Mouse (Mus musculus) forebrain, embryonic 12.5 days (tissue): ENCODE results near the gene Serinc3. TPM values are rescaled to one million over a fixed set of nuclear protein-coding genes. Genes with fewer than 3 reads are reported as not detected.
"Not testable (repeated sequence)": the region's sequence is repeated elsewhere in the genome, so short reads cannot be mapped to it uniquely, and the experiment has no call there.

Experiments
- ATAC-seq: fragments of 200-750 bp; cut with Nextera tagmentation; 2 replicates; pipeline ENCODE4 v1.8.0; 2017; ENCODE audit warnings: moderate TSS enrichment; ENCODE audit not compliant: low FRiP score
- H3K27ac ChIP-seq: fragments of 300-500 bp; sonication (generic); 2 replicates; pipeline ENCODE4 v1.5.1; 2016; ENCODE audit warnings: mild to moderate bottlenecking
- H3K27me3 ChIP-seq: fragments of 300-500 bp; sonication (generic); 2 replicates; pipeline ENCODE4 v1.6.1; 2016; ENCODE audit warnings: mild to moderate bottlenecking
- H3K36me3 ChIP-seq: fragments of 300-500 bp; sonication (generic); replicated peaks from 2 replicates; pipeline ENCODE4 v1.6.1; 2016; ENCODE audit warnings: mild to moderate bottlenecking
- H3K4me1 ChIP-seq: fragments of 300-500 bp; sonication (generic); 2 replicates; pipeline ENCODE4 v1.6.1; 2016
- H3K4me2 ChIP-seq: fragments of 300-500 bp; sonication (generic); 2 replicates; pipeline ENCODE4 v1.6.1; 2016; ENCODE audit warnings: mild to moderate bottlenecking, moderate library complexity
- H3K4me3 ChIP-seq: fragments of 300-500 bp; sonication (generic); replicated peaks from 2 replicates; pipeline ENCODE4 v1.5.1; 2016; ENCODE audit warnings: mild to moderate bottlenecking
- H3K9ac ChIP-seq: fragments of 300-500 bp; sonication (generic); 2 replicates; pipeline ENCODE4 v1.6.1; 2016; ENCODE audit warnings: mild to moderate bottlenecking
- H3K9me3 ChIP-seq: fragments of 300-500 bp; sonication (generic); 2 replicates; pipeline ENCODE4 v1.6.1; 2016
- WGBS: fragments of 180-500 bp; shearing (Covaris S2); methylation state at CpG from one replicate; pipeline ENCODE4 v1.1.7; 2016; 5-methylcytosine and 5-hydroxymethylcytosine counted together
- polyA plus RNA-seq: library from polyadenylated mRNA; unstranded; fragments of >200 nt; fragmentation: Nextera tagmentation; extraction: Ambion mirVana; gene quantifications from 2 replicates; pipeline ENCODE4 v1.2.1, GENCODE M21; 2016

The Serinc3 gene
- polyA plus RNA-seq, 1 experiment from 2014 or later = 32.1 TPM

- H3K9me3 ChIP-seq = no peaks in the 10 kb centered on the region
- ATAC-seq = no peak
- 84% methylated on average over 5 of the region's 5 CpGs for WGBS
Measured at GRCm38 (mm10) chr2:163660103-163660701, 15.3 kb upstream of the Serinc3 start.

DNA sequence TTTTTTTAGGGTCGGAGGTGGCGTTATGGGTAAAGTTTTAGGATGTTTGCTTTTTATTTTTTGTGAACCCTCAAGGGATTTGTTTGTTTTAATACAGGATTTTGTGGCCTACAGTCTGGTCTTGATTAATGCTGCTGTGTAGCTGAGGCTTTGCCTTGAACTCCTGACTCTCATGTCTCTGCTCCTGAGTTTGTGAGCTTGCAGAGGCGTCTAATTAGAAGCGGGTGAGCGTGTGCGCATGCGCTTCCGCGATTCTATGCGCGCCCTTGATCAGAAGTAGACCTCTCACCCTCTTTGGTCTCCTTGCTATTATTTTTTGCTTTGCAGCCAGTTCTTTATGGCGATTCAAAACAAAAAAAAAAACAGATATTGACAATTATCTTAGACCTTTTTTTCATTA, 14.5 kb upstream of the Serinc3 start:
- H3K9me3 ChIP-seq = no peaks in the 10 kb centered on the region
- peak overlapping the region; percentile 77 for H3K9ac ChIP-seq
- peak overlapping the region; percentile 69 for H3K4me3 ChIP-seq
- peak overlapping the region; percentile 55 for H3K4me2 ChIP-seq
- H3K4me1 ChIP-seq = peaks cover 23% of the 10 kb centered on the region
- WGBS = 84% methylated on average over 12 of the region's 12 CpGs
- no peaks in the 10 kb centered on the region for H3K27me3 ChIP-seq
- H3K36me3 ChIP-seq = 0 out of 2 replicates have a peak, but pooled peaks cover 4% of the 10 kb centered on the region
- H3K27ac ChIP-seq = no peak overlapping the region
- ATAC-seq = no peak

More at GRCm38 (mm10) chr2:163660103-163660701, 15.3 kb upstream of the Serinc3 start:
- H3K27ac ChIP-seq = no peak overlapping the region
- no peak overlapping the region for H3K9ac ChIP-seq
- H3K4me1 ChIP-seq = peaks cover 23% of the 10 kb centered on the region
- no peak overlapping the region for H3K4me3 ChIP-seq
- 0 out of 2 replicates have a peak, but pooled peaks cover 4% of the 10 kb centered on the region for H3K36me3 ChIP-seq
- H3K27me3 ChIP-seq = no peaks in the 10 kb centered on the region
- no peak overlapping the region for H3K4me2 ChIP-seq

- WGBS = under 1% methylated on average over 8 of the region's 8 CpGs
- Histone ChIP-seq H3K36me3 (0 out of 2 replicates have a peak, but pooled peaks cover under 1% of the 10 kb centered on the region), H3K27ac (no peak overlapping the region), H3K4me1 (peaks cover 23% of the 10 kb centered on the region), H3K9me3 (no peaks in the 10 kb centered on the region), H3K4me3 (peak overlapping the region; percentile 69), H3K4me2 (peak overlapping the region; percentile 55), H3K9ac (peak overlapping the region; percentile 77), H3K27me3 (no peaks in the 10 kb centered on the region)
- peak; percentile 17; the same call in 1 of the 2 replicates for ATAC-seq
Measured at GRCm38 (mm10) chr2:163658941-163659340, 14.0 kb upstream of the Serinc3 start.

DNA sequence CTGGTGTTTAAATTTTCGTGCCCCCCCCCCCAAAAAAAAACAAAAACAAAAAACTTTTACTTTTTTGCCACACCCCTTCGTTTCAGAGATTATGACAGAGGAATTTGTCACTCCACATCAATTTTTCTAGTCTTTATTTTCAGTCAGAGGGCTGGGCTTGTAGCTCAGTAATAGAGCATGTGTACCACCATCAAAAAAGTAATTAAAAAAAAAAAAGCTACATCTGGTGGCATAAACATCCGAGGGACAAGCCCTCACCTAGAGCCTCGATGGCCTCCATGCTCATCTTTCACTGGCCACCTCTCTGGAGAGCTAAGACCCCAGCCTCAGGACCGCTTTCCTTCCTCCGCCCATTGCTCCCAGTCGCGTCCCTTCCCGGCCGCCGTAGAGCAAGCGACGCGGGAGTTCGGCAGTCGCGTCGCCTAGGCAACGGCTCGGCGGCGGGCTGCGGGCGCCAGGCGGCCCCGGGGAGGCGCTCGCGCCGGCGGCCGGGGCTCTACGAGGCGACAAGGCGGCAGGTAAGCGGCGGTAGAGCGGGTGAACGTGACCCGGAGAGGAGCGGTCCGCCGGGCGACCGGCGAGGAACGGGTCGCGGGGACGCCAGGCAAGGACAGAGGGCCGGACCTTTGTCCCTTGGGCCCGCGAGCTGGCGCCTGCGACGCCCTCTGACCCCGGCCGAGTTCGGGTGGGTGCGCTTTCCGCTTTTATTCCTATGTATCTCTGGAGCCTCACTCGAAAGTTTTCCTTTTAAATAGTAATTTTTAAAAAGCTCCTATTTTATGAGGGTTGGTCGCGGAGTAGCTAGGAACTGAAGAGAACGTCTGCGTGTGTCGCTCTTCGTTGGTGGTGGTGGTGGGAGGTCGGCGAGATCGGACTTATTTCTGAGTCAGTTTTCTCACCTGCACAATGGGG, 13.3 kb upstream of the Serinc3 start, which contains the start of gene Pkig:
Pkig (plus strand) TSS at position 412 of the 912 bp plus-strand sequence.
- peaks cover 23% of the 10 kb centered on the region for H3K4me1 ChIP-seq
- H3K4me2 ChIP-seq = peak within 1 kb of the TSS; percentile 55
- under 1% methylated on average over 71 of the region's 71 CpGs for WGBS
- H3K4me3 ChIP-seq = peak within 1 kb of the TSS; percentile 69
- H3K27ac ChIP-seq = peak within 1 kb of the TSS; percentile 77
- no peaks in the 10 kb centered on the region for H3K9me3 ChIP-seq
- H3K27me3 ChIP-seq = no peaks in the 10 kb centered on the region
- peak; percentile 95 for ATAC-seq
- H3K9ac ChIP-seq = peak within 1 kb of the TSS; percentile 77
- no peaks in the 10 kb centered on the region for H3K36me3 ChIP-seq

DNA sequence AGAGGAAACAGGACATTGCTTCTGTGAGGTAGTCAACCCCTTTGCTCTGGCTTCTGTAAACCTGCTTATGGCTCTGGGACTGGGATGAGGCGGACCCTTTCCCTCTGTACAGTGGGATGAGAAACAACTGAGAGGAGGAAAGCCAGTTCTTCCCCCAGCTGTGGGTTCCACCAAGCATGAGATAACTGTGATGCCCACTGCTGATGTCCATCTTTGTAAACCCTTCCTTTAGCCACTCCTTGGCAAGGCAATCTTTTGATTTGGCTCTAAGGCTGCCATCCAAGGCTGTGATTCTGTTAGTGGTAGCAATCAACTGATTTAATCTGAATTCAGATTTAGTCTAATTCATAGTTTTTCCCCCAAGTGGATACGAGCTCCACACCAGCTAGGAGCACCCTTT, 12.6 kb upstream of the Serinc3 start:
- Histone ChIP-seq H3K9ac (no peak overlapping the region), H3K9me3 (no peaks in the 10 kb centered on the region), H3K4me3 (no peak overlapping the region), H3K4me1 (peaks cover 23% of the 10 kb centered on the region), H3K36me3 (no peaks in the 10 kb centered on the region), H3K27ac (no peak overlapping the region), H3K4me2 (no peak overlapping the region), H3K27me3 (no peaks in the 10 kb centered on the region)
- ATAC-seq = no peak
- WGBS = 75% methylated on average over 2 of the region's 2 CpGs

DNA sequence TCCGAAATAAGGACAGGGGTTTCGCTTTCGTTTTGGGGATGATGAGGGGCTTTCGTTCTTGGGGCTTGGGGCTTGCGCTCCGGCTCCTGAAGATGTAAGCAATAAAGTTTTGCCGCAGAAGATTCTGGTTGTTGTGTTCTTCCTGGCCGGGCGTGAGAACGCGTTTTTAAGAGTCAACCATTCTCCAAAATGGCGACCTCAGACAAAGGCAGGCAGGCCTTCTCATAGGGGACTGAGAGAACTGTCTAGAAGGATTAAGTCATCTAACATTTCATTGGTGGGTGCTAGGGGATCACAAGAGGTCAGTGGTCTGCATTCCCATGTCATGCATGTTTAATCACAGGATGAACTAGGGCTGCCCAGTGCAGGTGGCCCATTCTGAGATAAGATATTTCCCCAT, 10.8 kb upstream of the Serinc3 start:
- 97% methylated on average over 8 of the region's 12 CpGs for WGBS
- not testable (repeated sequence) for ATAC-seq, H3K4me2 ChIP-seq, H3K4me3 ChIP-seq, H3K9me3 ChIP-seq, H3K27ac ChIP-seq, H3K9ac ChIP-seq, H3K36me3 ChIP-seq, H3K27me3 ChIP-seq
- H3K4me1 ChIP-seq = peaks cover 12% of the 10 kb centered on the region

DNA sequence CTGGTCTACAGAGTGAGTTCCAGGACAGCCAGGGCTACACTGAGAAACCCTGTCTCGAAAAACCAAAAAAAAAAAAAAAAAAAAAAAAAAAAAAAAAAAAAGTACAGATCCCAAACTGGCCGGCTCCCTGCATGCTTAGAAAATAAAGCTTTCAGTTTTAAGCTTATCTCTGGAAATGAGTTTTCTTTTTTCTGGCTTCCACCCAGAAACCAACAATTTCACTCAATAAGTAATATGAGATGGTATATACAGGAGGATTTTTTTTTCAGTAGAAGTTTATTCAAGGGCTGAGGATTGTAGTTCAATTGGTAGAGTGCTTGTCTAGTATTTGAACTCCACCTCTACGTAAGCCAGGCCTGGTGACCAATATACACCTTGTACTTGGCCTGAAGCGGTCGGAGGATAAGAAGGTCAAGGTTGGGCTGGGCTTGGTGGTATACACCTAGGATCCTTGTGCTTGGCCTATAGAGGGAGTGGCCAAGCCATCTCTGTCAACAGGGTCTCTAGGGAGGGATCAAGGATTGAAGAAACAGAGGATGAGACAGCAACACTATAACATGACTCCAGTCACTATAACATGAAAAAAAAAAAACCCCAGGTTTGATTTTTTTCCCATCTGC, 1.6 kb upstream of the Serinc3 start:
- Histone ChIP-seq H3K9me3 (no peaks in the 10 kb centered on the region; the same call in 1 of the 2 replicates), H3K4me1 (peaks cover 17% of the 10 kb centered on the region), H3K36me3 (no peaks in the 10 kb centered on the region), H3K4me2 (no peak overlapping the region), H3K27me3 (no peaks in the 10 kb centered on the region), H3K9ac (no peak overlapping the region), H3K27ac (no peak overlapping the region), H3K4me3 (no peak overlapping the region)
- 92% methylated on average over 5 of the region's 5 CpGs for WGBS
- ATAC-seq = no peak

GRCm38 (mm10) chr2:163645700-163646460, 949 bp upstream of the Serinc3 start:
- Histone ChIP-seq H3K4me2 (peak overlapping the region; percentile 61), H3K9me3 (no peaks in the 10 kb centered on the region; the same call in 1 of the 2 replicates), H3K4me3 (no peak overlapping the region), H3K36me3 (no peaks in the 10 kb centered on the region), H3K27me3 (no peaks in the 10 kb centered on the region), H3K9ac (no peak overlapping the region), H3K4me1 (peaks cover 17% of the 10 kb centered on the region), H3K27ac (no peak overlapping the region)
- 78% methylated on average over 11 of the region's 11 CpGs for WGBS
- ATAC-seq = no peak

DNA sequence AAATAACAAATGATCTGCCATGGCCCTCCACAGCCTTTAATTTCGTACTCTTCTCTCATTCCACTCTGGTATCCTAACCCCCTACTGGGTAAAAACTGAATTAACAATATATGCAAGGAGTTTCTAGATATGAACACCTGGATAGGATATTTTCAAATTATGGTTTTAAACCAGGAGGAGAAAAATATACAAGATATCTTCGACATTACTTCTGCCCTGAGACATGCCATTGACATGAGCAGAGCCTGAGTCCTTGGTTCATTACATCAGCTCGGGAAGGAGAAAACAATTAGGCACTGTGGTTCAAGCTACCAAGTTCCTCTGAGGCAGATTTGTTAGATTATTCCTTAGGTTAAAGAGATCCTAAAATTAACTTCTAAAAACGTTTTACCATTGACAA, 884 bp downstream of the Serinc3 start:
- Histone ChIP-seq H3K4me2 (peak overlapping the region; percentile 61), H3K36me3 (no peaks in the 10 kb centered on the region), H3K4me3 (peak overlapping the region; percentile 73), H3K9ac (peak overlapping the region; percentile 85), H3K9me3 (no peaks in the 10 kb centered on the region), H3K27ac (peak overlapping the region; percentile 98), H3K27me3 (no peaks in the 10 kb centered on the region), H3K4me1 (peaks cover 23% of the 10 kb centered on the region)
- ATAC-seq = no peak
- WGBS = 10% methylated on average over 4 of the region's 4 CpGs

- Histone ChIP-seq H3K4me3 (peak overlapping the region; percentile 73), H3K27me3 (no peaks in the 10 kb centered on the region), H3K9me3 (no peaks in the 10 kb centered on the region), H3K4me1 (peaks cover 23% of the 10 kb centered on the region), H3K9ac (peak overlapping the region; percentile 85), H3K4me2 (peak overlapping the region; percentile 61), H3K36me3 (no peaks in the 10 kb centered on the region), H3K27ac (no peak overlapping the region)
- no peak for ATAC-seq
- 81% methylated on average over 2 of the region's 2 CpGs for WGBS
Measured at GRCm38 (mm10) chr2:163643576-163643971, 1.4 kb downstream of the Serinc3 start.

DNA sequence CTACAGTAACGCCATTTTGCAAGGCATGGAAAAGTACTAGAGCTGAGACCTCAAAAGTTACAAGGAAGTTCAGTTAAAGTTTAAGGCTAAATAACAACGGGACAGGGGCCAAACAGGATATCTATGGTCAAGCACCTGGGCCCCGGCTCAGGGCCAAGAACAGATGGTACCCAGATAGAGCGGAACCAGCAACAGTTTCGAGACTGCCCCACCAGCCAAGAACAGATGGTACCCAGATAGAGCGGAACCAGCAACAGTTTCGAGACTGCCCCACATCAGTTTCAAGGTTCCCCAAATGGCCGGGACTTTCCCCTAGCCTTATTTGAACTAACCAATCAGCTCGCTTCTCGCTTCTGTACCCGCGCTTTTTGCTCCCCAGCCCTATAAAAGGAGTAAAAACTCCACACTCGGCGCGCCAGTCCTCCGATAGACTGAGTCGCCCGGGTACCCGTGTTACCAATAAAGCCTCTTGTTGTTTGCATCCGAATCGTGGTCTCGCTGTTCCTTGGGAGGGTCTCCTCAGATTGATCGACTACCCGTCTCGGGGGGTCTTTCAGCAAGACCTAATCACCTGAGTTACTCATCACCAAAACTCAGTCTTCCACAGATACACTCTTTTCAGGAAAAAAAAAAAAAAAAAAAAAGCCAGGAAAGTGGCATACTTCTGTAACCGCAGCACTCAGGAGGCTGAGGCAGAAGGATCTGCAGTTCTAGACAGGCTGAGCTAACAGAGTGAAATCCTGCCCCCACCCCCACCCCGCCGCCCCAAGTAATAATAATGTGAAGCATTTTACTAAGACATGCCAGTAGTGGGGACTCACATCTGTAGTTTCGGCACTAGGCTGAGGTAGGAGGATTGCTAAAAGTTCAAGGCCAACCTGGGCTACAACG, 2.0 kb downstream of the Serinc3 start:
- peak overlapping the region; percentile 73 for H3K4me3 ChIP-seq
- H3K27me3 ChIP-seq = no peaks in the 10 kb centered on the region
- 95% methylated on average over 30 of the region's 30 CpGs for WGBS
- peaks cover 23% of the 10 kb centered on the region for H3K4me1 ChIP-seq
- ATAC-seq = no peak
- no peak overlapping the region for H3K27ac ChIP-seq
- H3K36me3 ChIP-seq = no peaks in the 10 kb centered on the region
- H3K9ac ChIP-seq = peak overlapping the region; percentile 85; the same call in 1 of the 2 replicates
- H3K9me3 ChIP-seq = no peaks in the 10 kb centered on the region
- H3K4me2 ChIP-seq = peak overlapping the region; percentile 61
